Mouse (Mus musculus): ENCODE results near the gene Gm5678.

The Gm5678 gene

DNA sequence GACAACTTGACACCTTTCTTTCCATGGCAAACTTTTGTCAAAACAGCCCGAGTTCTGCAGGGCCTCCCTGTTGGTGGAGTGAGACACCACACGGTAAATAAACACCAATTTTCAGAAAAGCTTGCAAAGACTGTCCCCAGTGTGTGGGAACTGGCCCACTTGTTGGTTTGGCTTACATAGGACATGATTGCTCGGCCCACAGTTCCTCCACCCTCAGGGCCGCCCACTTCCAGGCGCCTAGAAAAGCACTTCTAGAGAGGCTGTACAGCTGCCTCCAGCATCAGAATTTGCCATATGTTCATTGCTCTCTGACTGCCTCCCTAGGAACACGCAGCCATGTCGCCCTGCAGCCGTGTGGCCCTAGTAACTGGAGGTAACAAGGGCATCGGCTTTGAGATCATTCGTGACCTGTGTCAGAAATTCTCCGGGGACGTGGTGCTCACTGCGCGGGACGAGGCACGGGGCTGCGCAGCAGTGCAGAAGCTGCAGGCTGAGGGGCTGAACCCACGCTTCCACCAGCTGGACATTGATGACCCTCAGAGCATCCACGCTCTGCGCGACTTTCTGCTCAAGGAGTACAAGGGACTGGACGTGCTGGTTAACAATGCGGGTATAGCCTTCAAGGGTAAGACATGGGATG lies at the start of gene Gm5678:
Gene Gm5678, plus strand, starts transcription at position 337 of the 640 bp plus-strand sequence.
- no peak for DNase-seq

DNA sequence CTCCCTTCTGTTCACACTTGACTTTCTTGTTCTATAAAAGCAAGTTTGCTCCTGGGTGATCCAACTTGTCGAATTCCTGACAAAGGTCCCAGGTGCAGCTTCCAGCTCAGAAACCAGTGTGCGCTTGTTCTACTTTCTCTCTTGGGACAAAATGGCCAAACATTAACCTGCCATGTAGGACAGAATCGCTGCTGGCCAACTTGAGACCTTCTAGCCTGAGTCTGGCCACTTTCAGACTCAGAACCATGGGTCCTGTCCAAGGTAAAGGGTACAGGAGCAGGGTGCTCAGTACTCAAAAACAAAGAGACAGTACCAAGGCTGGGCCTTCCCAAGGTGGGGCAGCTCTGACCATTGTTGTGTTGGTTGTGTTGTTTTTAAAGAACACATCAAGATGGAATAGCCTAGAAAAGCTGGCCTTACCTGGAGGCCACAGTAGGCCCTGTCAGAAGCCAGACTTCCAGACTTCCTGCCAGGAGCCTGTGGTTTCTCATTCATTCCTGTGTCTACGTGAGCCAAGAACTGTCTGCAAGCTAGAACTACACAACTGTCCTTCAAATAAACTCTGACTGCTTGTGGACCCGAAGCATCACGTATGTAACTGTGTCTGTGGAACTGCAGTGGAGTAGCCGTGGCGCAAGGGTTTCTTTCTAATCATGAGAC lies 49.4 kb upstream of the Gm5678 start:
- DNase-seq = peak; percentile 32 to 61

- no peak for DNase-seq
Measured at GRCm38 (mm10) chr16:93581125-93581524, 46.8 kb upstream of the Gm5678 start.

GRCm38 (mm10) chr16:93584976-93585702 lies 42.8 kb upstream of the Gm5678 start:
- peak; percentile 13 to 53 for DNase-seq

DNA sequence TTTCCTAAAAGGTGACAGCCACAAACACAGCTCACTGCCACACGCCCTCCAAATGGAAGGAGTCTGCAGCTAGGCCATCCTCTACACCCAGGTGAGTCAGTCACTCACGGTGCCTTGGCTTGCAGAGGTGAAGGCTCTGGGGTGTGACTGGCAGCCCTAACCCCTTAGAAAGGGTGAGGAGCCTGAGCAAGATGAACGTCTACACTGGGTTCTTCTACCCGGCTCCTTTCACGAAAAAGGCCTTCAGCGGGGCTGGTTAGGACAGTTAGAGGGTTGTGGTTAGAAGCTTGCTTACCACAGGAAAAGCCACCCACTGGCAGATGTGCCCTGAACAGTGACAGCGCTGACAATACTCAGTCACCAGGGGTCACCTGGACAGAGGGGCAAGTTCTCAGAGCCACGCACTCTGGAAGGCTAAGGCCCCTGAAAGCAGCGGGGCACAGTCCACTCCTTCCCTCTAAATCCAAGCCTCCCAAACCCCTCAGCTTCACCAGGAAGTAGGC lies 42.1 kb upstream of the Gm5678 start:
- no peak for DNase-seq

GRCm38 (mm10) chr16:93586382-93586781 lies 41.5 kb upstream of the Gm5678 start:
- no peak for DNase-seq

DNA sequence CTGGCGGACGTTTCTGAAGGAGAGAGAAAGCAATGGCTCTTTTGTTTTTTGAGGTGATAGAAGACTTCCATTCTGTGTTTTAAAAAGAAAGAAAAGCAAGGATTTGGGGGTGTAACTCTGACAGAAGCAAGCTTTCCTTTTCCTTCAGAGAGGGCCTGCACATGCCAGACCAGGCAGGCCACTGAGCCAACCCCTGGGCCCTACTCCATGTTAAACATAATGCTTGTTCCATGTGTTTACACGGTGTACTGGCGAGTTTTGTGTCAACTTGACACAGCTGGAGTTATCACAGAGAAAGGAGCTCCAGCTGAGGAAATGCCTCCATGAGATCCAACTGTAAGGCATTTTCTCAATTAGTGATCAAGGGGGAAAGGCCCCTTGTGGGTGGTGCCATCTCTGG lies 39.6 kb upstream of the Gm5678 start:
- no peak for DNase-seq

DNA sequence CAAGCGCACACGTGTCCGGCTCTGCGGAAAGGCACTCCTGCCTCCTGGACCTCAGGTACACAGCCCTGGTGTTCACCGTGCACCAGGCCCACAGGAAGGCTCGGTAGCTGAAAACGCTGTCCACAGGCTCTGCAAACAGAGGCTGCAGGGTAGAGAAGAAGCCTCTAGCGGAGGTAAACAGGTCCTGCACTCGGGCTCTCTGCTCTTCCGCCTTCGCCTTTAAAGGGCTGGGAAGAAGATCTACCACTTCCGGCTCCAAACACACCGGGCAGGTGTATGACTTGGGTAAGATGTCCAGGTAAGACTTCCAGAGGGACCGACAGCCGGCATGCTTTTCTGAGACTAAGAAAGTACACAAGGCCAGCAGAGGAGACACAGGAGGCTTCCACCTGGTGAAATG lies 37.0 kb upstream of the Gm5678 start:
- no peak for DNase-seq

GRCm38 (mm10) chr16:93591450-93592430 lies 36.2 kb upstream of the Gm5678 start:
- no peak for DNase-seq

DNA sequence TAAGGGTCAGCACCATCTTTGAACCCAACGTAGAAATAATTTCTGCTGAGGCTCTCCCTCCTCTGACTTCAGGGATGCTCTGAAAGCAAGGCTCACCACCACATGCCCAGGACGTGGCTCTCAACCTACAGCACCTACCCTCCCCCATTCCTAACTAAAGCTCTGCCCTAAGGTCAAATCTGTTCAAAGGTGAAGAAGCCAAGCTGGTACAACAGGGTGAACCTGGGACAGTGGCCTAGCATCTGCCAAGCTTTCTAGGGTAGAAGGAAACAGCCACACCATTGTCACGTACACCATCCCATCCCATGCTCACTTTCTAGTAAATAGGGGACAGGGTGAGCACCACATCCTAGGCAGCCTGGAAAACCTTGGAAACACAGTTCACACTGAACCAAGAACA lies 35.2 kb upstream of the Gm5678 start:
- DNase-seq = no peak

- DNase-seq = no peak
Measured at GRCm38 (mm10) chr16:93593406-93593805, 34.5 kb upstream of the Gm5678 start.

DNA sequence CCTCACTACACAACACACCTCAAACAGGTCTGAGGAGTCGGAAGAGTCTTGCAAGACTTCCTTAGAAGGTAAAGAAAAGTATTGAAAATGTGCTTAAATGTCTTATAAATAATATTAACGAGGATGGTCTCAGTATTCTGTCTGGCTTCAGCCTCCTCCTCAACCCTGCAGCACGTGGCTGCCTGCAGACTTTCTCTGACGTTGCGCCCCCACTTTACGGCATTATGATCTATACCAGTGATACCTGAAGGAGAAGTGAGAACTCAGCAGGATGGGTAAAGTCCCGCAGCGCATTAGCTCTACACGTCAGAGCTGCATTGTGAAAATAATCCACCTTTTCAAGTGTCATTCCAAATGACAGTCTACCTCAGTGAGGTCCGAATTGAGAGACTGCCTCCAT lies 33.4 kb upstream of the Gm5678 start:
- no peak for DNase-seq

- no peak for DNase-seq
Measured at GRCm38 (mm10) chr16:93595766-93596165, 32.1 kb upstream of the Gm5678 start.

GRCm38 (mm10) chr16:93596807-93597206 lies 31.1 kb upstream of the Gm5678 start:
- DNase-seq = peak; percentile 24 to 60

- DNase-seq = peak in 1 of 2 experiments; percentile 1
Measured at GRCm38 (mm10) chr16:93597551-93597950, 30.3 kb upstream of the Gm5678 start.

- no peak for DNase-seq
Measured at GRCm38 (mm10) chr16:93599461-93599860, 28.4 kb upstream of the Gm5678 start.

- DNase-seq = peak; percentile 95 to 98
Measured at GRCm38 (mm10) chr16:93603439-93604212, 24.3 kb upstream of the Gm5678 start, which contains the start of gene Setd4. Gene Setd4 (minus strand): TSS chr16:93604063.

DNA sequence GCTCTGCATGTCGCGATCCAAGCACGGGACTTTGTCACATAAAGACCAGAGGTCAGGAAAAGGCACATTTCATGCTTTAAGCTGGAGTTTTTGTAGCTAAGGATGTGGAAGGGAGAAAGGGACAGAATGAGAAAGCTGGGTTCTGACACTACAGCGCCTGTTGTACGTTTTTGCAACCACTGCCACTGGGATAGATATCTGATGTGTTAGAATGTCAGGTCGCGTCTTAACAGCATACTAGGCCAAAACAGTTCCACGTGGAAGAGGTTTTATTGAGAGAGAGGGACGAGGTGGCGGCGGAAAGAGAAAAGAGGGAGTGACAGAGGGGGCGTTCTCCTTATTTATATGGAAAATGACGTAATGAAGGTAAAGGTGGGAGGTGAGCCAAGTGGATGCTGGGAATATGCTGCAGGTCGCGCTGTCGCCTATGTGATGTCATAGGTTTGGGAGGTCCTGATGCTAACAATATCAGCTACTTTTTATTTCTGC lies 23.4 kb upstream of the Gm5678 start:
- DNase-seq = peak in 1 of 2 experiments; percentile 2

DNA sequence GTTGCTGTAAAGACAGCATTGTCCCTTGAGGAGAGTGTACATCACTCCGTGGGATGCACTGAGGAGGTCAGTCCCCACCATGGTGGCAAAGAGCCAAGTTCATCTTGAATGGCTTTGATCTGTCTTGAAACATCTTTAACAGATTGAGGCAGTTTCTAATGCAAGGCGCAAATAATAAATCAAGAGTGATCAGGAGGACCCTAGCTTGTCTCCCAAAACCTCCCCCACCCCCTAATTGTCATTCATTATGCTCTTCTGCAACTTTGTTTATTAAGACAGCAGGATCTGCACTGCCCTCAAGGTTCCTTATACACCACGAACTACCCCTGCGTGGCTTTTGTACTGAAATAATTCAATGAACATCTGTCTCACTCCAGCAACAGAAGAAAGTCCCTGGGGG lies 22.3 kb upstream of the Gm5678 start, which contains the start of gene Cbr1:
Gene Cbr1, plus strand, starts transcription at position 301 of the 400 bp plus-strand sequence.
- DNase-seq = no peak

DNA sequence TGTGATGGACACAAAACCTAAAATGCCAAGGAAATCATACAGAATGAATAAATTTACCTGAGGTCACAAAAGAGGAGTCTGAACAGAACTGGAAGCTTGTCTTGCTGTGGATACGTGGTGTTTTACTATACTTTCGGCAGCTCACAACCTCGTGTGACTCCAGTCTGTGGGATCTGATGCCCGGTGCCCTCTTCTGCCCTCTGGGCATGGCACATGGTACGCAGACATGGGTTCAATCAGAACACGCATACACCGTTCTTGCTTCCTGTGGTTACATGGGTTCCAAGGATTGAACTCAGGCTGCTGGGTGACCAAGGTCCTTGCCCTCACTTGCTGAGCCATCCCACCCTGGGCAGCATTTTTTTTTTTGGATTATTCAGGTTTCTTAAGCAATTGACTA lies 21.8 kb upstream of the Gm5678 start:
- DNase-seq = no peak

GRCm38 (mm10) chr16:93607669-93608101 lies 20.2 kb upstream of the Gm5678 start:
- peak; percentile 87 to 93 for DNase-seq

Measured in kidney, postnatal 25 days (tissue).